Mouse (Mus musculus) thymus, postnatal 25 days (tissue): ENCODE results near the gene Wdr83os.
A peak's percentile ranks its signal among the peaks of the same experiment; 100 is the strongest.

Experiments
- DNase-seq: peaks from one replicate; pipeline ENCODE4 v3.0.0; 2022

Gene Wdr83os

DNA sequence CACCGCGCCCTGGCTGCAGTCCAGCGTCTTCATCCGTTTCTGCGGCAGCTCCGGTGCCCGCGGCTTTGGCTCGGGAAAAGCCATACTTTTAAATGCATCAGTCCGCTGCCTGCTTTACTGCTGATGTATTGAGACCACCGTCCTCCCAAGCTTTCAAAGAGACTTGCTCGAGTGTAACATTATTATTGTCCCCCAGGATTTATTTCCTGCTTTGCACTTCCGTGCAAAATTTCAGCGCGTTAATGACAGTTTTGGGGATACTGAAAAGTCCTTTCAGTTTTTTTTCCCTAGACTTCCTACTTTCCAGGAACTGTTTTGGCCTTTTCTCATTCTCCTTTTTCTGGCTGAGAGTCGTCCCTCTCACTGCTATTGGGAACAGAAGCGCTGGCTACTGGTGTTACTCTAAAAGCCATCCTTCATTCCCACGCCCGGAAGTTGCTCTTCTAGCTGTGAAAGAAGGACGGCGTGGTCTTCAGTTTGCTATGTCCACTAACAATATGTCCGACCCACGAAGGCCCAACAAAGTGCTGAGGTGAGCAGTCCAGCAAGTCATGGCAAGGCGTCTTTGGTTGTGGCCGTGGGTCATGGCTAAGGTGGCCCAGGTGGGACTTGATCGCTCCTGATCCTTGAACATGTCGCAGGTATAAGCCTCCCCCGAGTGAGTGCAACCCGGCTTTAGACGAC is at the start of gene Wdr83os:
Gene Wdr83os, plus strand, starts transcription at position 209 of the 684 bp plus-strand sequence.
- DNase-seq: peak; percentile 51

DNA sequence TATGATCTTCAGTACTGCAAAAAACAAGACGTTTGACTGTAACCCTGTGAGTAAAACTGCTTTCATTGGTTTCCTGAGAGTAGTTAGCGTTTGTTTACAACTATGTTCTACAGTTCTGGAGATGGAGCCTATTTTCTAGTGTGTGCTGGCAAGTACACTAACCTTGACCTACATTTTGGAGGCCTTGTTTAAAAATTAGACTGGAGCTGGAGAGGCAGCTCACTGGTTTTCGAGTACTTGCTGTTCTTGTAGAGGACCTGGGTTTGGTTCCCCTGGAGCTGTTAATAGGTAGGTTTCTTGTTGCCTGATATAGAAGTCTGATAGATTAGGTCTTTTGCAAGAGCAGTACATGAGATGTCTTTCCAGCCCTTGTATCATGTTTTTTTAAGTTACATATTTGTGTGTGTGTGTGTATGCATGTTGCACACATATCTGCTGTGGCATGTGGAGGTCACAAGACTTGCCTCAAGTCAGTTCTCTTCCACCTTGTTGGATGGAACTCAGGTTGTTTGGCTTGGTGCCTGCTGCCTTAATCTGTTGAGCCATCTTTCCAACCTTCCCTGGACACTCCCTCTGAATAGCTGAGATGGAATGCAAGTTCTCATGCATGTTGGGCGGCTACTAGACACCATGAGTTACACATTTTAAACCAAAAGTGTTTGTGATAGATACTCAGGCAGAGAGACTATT is 47.8 kb upstream of the Wdr83os start:
- DNase-seq: no peak

DNA sequence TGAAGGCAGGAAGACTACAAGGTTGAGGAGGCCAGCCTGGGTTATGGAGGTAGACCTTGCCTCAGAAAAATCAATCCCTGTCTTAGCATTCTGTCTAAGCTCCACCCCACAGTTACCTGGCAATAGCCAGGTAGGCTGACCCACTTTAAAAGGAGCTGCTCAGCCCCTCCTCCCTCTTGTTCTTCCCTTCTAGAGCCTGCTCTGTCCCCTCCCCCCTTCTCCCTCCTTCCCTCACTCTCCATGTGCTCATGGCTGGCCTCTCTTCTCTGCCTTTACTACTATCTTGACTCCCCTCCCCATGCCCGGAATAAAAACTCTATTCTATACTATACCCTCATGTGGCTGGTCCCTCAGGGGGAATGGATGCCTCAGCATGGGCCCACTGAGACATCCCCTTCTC is 46.7 kb upstream of the Wdr83os start:
- no peak for DNase-seq

DNA sequence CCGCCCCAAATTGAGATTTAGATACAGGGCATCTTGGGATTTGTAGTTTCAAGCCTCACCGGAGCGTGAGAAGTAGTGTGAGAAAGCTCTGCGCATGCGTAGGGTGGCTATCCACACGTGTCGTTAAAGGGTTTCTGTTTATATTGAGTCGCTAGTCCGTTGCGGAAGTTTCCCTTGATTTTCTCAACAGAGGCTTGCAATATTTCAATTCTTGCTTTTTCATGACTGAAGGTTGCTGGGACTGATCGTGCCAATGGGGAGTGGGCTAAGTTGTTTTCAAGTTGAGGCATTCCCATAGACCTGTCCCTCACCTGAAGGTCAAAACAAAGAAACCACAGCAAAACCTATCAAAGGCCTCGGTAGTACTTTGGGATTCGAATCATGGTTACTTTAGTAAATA is 45.8 kb upstream of the Wdr83os start:
- peak; percentile 81 for DNase-seq

DNA sequence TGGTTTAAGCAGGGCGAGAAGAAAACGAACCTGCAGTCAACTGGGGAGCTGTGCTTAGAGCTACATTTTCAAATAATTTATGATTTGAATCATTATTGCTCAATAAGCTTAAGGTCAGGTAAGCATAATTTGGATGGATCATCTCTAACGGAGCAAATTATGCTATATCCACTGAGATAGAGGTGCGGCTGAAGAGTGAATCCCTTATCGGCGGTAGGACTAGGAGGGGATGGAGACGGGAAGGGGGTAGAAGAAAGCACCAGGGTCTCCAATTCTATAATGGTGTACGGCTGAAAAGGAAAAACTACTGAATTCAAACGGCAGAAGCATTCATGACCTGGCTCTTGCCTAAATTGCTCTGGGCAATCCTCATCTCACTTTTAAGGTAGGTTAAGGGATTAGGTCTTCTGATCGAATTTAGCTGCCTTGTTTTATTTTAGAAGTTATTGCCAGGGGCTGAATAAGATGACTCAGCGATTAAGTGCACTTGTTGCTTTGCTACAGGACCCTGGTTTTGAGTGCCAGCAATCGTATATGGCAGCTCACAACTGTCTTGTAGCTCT is 45.3 kb upstream of the Wdr83os start:
- no peak for DNase-seq

DNA sequence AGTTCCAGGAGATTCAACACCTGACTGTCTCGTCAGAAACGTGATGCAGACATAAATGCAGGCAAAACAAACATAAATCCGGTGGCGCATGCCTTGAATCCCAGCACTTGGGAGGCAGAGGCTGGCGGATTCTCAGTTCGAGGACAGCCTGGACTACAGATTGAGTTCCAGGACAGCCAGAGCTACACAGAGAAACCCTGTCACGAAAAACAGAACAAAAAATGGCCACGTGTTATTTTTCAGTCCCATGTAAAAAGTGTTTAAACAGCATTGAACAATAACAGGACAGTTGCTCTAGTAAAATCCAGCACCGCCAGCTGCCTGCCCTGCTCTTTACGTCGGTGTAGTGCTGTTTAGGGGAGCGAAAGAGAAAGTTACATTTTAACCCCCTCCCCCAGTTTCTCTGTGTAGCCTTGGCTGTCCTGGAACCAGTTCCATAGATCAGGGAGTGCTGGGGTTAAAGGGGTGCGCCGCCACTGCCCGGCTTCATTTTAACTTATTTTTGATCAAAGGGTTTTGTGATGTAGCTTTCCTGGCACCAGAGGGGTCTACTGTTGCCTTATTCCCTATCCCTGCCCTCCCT is 44.7 kb upstream of the Wdr83os start:
- DNase-seq: peak; percentile 27

DNA sequence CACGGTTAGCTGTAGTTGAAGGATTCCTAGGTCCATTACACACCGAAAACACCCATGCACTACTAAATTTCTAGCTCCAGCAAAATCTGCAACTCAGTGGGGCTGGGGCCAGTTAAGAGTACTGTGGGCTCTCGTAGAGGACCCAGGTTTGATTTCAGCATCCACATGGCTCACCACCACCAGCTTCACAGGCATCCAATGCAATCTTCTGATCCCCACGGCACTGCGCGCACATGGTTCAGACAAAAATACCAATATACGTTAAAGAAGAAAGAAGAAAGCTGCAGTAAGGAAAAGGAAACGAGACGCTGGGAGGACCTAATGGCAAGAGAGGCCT is 44.2 kb upstream of the Wdr83os start:
- no peak for DNase-seq

DNA sequence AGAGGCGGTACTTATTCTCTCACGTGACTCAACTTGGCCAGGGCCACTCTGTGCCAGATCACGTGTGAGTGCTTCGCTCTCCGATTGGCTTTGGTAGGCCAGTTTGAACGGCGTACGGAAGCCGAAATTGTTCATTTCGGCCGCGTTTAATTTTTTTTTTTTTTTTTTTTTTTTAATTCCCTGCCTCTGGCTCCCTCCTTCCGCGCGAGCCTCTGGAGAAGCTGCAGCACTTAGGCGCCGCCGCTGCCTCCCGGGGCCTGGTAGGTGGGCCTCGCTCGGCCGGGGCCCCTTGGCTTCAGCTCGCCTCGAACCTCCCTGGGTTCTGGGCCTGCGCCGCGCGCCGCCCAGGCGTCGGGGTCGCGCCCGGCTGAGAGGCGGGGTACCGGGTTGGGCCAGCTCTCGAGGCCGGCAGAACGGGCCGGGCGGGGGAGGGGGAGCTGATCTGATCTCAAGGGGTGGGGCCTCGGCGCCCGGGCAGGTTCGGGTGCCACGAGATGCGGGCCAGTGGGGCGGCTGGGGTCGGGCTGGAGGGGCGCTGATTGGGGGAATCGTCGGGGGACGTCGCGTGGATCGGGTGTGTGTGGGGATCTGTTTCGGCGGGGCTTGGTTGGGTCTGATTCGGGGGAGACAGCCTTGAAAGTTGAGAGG is 43.7 kb upstream of the Wdr83os start, which contains the start of gene Tnpo2:
Gene Tnpo2, plus strand, starts transcription at position 198 of the 648 bp plus-strand sequence.
- DNase-seq: peak; percentile 83

DNA sequence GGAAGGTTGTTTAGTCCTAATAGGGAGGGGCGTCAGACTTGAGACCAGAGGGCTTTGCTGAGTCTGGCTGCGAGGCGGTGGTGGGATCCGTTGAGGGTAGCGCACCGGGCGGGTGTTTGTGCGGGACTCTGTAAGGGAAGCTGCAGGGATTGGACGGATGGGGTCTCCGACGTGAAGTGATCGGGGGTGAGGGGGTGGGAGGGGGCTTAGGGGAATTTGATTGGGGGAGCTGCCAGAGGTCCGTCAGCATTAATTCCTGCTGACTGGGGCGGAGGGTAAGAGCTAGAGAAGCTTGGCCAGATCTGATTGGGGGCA is 43.2 kb upstream of the Wdr83os start:
- DNase-seq: no peak

DNA sequence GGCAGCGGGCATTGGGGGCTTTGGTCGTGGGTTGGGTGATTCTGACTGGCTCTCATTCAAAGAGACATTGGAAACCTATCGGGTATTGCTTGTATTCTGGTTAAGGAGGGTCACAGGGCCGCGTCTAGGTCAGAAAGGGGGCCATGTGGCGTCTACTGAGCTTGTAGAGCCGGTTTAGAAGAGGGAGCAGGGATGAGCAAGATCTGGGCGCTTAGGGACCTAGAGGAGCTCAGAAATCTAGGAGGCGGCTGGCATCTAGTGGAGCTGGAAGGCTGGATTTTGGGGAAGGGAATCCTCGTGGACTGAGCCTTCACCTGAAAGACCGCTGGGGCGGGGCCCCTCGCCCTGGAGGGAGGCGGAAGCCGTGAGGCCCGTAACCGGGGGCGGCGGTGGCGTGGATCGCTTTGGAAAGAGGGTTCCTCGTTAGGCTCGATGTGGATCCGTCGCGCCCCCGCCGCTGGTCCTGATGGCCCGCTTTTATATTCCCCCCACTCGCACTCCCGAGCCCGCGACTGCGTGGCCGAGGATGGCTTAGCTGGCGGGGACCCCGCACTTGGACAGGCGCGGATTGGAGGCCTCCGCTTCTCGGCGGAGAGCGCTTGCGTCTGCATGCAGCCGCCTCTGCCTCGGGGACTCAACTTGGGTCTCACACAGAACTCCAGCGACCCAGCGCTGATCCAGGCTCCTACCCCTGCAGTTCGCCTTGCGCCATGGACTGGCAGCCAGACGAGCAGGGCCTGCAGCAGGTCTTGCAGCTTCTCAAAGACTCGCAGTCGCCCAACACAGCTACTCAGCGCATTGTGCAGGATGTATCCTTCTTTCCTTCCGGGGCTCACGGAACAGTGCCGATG is 42.6 kb upstream of the Wdr83os start:
- peak; percentile 79 for DNase-seq

DNA sequence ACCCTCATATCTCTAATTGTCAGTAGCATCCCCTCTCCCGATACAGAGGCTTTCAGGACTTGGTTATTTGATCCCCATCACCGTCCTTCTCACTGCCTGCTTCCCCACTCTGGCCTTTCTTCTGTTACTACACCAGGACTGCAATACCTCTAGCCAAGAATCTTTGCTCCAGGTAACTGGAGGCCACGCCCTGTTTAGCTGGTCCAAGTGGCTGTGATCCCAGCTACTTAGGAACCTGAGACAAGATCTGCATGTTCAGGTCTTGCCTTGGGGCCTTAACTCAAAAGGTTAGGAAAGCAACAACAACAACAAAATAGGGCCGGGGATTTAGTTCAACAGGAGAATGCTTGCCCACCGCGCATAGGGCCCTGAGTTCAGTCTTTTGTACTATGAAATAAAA is 36.9 kb upstream of the Wdr83os start:
- DNase-seq: no peak

DNA sequence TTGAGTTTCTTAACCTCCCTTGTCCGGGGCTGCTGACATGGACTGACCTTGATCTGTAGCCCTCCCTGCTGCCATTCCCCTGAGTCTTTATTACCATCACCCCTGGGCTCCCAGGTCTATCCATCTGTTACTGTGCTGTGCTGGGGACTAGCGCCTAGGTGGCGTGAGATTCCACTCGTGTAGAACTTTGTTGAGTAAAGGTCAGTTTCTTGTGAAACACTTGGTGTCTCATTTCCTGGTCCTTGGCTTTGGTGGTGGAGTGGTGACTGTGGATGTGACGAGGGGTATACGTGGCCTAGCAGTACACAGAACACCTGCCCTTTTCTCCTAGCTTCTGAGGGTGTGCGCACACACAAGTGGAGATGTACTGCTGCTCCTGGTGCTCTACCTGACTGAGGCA is 23.2 kb upstream of the Wdr83os start:
- no peak for DNase-seq

DNA sequence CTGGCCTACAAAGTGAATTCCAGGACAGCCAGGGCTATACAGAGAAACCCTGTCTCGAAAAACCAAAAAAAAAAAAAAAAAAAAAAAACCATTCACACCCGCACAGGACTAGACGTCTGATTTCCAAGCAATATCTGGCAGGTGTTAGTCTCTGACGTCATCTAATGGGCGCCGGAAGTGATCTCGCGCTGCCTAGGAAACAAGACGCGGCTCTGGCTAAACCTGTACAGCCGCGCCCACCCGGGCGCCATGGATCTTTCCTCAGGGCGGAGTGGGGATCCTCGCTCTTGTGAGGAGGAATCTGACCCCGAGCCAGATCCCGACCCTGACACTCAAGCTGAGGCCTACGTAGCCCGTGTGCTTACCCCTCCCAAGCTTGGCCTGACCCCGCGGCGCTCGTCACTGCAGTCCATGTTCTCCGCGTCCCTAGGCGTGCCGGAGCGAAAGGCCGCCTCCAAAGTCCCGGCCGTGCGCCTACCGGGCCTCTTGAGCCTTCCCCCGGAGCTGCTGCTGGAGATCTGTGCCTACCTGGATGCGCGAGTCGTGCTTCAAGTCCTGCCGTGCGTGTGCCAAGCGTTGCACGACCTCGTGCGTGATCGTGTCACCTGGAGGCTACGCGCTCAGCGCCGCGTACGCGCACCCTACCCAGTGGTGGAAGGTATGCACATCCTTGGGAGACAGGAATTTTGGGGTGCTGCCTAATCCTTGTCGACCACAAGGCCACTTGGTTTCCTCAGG is 20.5 kb upstream of the Wdr83os start, which contains the start of gene Fbxw9:
Gene Fbxw9, plus strand, starts transcription at position 177 of the 738 bp plus-strand sequence.
- DNase-seq: peak; percentile 84

DNA sequence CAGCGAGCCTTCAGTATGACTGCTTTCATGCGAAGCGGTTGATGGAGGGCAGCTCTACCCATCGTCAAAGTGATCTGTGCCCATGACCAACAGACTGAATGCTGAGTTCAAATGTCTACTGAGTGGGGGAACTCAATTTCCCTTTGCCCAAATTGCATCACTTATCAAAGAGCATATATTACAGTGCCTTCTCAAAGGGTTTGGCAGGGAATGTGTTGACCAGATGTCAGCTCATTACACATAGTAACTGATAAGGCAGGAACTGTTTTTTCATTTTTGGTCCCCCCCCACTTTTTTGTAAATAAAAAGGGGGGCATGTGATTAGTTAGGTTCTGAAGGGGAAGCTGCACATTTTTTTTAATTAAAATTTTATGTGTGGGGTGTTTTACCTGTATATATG is 17.9 kb upstream of the Wdr83os start:
- no peak for DNase-seq

DNA sequence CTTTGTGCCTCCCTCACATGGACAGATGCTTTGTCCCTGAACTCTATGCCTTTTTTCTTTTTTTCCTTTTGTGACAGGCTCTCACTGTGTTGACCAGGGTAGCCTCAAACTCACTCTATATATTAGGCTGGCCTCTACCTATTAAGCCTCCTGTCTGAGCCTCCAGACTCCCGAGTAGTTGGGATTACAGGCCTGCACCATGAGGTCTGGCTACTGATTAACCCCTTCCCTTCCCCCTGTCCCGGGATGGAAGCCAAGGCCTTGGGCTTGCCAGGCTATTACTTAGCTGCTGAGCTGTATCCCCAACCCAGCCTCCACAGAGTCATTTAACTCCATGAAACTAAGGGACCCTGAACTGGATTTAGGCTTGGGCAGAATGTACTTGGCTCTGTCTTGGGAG is 15.3 kb upstream of the Wdr83os start:
- no peak for DNase-seq

DNA sequence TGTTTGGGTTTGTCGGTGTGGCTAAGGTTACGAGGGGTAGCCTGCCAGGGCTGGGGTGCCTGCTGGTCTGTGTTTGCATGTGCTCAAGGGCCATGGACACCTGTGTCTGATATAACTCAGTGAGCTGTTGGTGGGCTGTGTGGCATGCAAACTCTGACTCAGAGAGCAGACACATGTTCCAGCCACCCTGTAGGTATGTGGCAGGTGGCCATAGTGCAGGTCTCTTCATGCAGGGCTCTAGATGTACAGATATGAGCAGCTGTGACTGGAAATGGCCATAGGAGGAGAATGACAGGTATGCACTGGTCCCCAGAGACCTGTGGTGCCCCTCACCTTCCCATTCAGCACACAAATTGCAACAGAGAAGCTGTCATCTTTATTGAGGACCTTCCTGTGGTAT is 13.4 kb upstream of the Wdr83os start:
- no peak for DNase-seq

DNA sequence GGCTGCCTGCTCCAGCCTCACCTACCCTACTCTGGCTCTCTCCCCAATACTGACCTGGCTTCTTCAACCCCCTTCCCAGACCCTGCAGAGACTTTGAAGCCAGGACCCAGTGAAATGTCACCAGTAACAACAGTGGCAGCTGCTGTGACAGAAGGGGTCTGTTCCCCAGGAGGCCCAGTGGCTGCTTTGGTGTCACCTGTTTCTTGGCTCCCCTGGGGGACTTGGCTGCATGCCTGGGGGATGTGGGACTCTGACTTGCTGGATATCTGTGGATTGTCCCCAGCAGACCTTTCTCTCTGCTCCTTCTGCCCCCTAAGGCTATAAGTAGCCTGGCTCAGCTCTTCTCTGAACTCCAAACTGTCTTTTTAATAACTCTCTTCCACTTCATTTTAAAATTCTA is 12.6 kb upstream of the Wdr83os start, which contains the start of gene Gm5741:
Gene Gm5741, minus strand, starts transcription at position 1 of the 400 bp plus-strand sequence.
- DNase-seq: no peak

DNA sequence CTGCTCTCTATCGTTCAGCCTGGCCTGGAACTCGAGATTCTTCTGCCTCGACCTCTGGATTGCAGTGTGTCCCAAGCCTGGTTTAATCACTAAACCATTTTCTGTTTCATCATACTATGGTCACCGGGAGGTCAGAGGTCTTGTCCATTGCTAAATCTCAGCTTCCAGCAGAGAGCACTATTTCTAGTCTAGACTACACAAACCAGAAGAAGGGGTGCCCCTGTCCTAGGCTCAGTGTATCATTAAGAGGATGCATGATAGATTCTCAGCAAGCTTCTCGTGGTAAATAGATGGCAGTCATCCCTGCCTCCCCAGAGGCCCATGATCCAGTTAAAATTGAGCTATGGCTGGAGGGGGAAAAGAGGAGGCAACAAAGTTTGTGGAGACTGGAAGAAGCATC is 9.5 kb upstream of the Wdr83os start:
- no peak for DNase-seq

DNA sequence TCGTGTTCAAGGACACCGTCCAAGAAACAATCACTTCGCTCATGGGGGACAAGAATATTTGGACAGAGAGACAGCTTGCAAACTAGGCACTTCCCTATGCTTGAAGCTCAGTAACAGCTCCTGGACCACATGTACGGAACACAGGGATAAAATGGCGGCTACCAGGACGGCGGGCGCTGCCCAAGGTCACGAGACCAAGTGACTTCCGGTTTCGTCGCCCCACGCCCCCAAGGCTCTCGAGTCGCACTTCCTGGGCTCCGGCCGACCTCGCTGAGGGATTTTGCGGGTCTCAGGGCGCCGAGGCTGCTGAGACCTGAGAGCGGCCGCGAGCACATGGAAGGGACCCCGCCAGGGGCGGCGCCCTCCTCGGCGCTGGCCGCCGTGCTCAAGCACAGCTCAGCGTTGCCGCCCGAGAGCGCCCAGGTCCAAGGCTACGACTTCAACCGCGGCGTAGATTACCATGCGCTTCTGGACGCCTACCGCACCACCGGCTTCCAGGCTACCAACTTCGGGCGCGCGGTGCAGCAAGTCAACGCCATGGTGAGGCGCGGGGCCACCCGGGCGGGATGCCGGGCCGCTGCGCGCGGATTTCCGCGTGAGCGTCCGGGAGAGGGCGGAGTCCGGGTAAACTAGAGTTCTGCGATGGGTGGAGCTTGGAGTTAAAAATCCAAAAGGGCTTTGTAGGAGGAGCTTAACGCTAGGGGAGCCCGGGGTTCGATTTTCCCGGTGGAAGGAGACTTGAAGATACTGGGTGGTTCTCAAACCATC is 8.8 kb upstream of the Wdr83os start, which contains the start of gene Dhps:
Gene Dhps, plus strand, starts transcription at position 244 of the 768 bp plus-strand sequence.
- DNase-seq: peak; percentile 88

DNA sequence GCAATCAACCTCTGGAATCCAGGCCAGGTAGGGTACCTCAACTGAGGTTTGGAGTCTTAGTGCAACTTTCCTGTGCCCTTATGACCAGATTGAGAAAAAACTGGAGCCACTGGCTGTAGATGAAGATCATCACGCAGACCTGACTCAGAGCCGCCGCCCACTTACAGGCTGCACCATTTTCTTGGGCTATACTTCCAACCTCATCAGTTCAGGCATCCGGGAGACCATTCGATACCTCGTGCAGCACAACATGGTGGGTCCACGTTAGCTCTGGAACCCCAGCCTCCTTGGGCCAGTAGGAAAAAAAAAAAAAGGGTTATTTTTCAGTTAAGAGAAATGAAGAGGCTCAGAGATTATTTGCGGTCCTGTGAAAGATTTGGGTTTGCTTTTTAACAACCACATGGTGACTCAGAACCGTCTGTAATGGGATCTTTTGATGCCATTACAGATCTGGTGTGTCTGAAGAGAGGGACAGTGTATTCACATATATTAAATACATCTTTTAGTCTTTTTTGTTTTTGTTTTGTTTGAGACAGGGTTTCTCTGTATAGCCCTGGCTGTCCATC is 8.1 kb upstream of the Wdr83os start:
- DNase-seq: no peak
